Mouse (Mus musculus) intestine, postnatal 0 days (tissue): Measurements from ENCODE around the gene Cfap54. TPM values are rescaled to one million over a fixed set of nuclear protein-coding genes. Genes with fewer than 3 reads are reported as not detected.

Source experiments
- ATAC-seq: fragments of 200-750 bp; cut with Nextera tagmentation; 2 replicates; pipeline ENCODE4 v1.8.0; 2017; ENCODE audit warnings: mild to moderate bottlenecking, moderate TSS enrichment, moderate library complexity
- H3K27ac ChIP-seq: fragments of 300-500 bp; sonication (generic); 2 replicates; pipeline ENCODE4 v1.5.1; 2014; ENCODE audit warnings: mild to moderate bottlenecking, low read depth, low read length, moderate library complexity
- H3K27me3 ChIP-seq: fragments of 300-500 bp; sonication (generic); replicated peaks from 2 replicates; pipeline ENCODE4 v1.6.1; 2014; ENCODE audit warnings: low read length, mixed read lengths; ENCODE audit not compliant: control insufficient read depth, insufficient read depth
- H3K36me3 ChIP-seq: fragments of 300-500 bp; sonication (generic); 2 replicates; pipeline ENCODE4 v1.6.1; 2014; ENCODE audit warnings: mild to moderate bottlenecking, moderate library complexity; ENCODE audit not compliant: control insufficient read depth, insufficient read depth
- H3K4me1 ChIP-seq: fragments of 300-500 bp; sonication (generic); replicated peaks from 2 replicates; pipeline ENCODE4 v1.6.1; 2014; ENCODE audit warnings: antibody characterized with exemption, low read length, mixed read lengths; ENCODE audit not compliant: control insufficient read depth, insufficient read depth
- H3K4me2 ChIP-seq: fragments of 300-500 bp; sonication (generic); replicated peaks from 2 replicates; pipeline ENCODE4 v1.6.1; 2014; ENCODE audit warnings: low read depth, mild to moderate bottlenecking, moderate library complexity
- H3K4me3 ChIP-seq: fragments of 300-500 bp; sonication (generic); 2 replicates; pipeline ENCODE4 v1.5.1; 2014; ENCODE audit warnings: low read depth, low read length
- H3K9ac ChIP-seq: fragments of 300-500 bp; sonication (generic); 2 replicates; pipeline ENCODE4 v1.6.1; 2014; ENCODE audit warnings: mild to moderate bottlenecking, low read depth, low read length
- H3K9me3 ChIP-seq: fragments of 300-500 bp; sonication (generic); 2 replicates; pipeline ENCODE4 v1.6.1; 2016; ENCODE audit warnings: mixed run types; ENCODE audit not compliant: control insufficient read depth
- CTCF ChIP-seq: sonication (generic); IDR thresholded peaks from 2 replicates; pipeline ENCODE4 v1.5.1; 2016; ENCODE audit warnings: low read depth, mild to moderate bottlenecking, control low read depth, antibody characterized with exemption, moderate library complexity
- WGBS: fragments of 180-500 bp; shearing (Covaris S2); extraction: QIAGEN DNeasy Blood & Tissue Kit; methylation state at CpG from one replicate; pipeline ENCODE4 v1.1.7; 2014; 5-methylcytosine and 5-hydroxymethylcytosine counted together
- polyA plus RNA-seq: library from polyadenylated mRNA; unstranded; fragments of >200 nt; fragmentation: Nextera tagmentation; extraction: Ambion mirVana; gene quantifications from 2 replicates; pipeline ENCODE4 v1.2.1, GENCODE M21; 2015

Cfap54 gene
- polyA plus RNA-seq, 1 experiment from 2014 or later = not detected

DNA sequence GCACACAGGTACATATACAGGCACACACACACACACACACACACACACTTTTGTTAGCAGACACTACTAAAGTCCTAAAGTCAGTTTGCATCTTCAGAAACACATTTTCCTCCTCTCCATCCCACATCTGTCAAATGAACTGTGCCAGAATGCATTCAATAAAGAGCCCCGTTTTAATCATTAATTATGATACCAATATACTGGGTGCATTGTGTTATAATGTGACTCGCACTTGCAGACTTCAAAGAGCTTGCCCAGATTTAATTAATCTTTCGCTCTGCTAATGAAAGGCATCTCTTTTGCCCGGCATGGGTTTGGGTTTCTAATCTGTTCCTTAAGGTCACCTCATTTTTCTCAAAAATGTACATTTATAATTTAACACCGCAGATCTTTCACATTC, 327.1 kb downstream of the Cfap54 start:
- ATAC-seq = no peak
- WGBS = 92% methylated on average over 5 of the region's 5 CpGs
- Histone ChIP-seq H3K4me1 (no peaks in the 10 kb centered on the region), H3K27ac (no peak overlapping the region), H3K27me3 (no peaks in the 10 kb centered on the region), H3K4me3 (no peak overlapping the region), H3K4me2 (no peak overlapping the region), H3K36me3 (no peaks in the 10 kb centered on the region), H3K9me3 (no peaks in the 10 kb centered on the region), H3K9ac (no peak overlapping the region)
- TF ChIP-seq CTCF = no peak

- Histone ChIP-seq H3K9ac (no peak overlapping the region), H3K4me1 (no peaks in the 10 kb centered on the region), H3K27ac (no peak overlapping the region), H3K36me3 (no peaks in the 10 kb centered on the region), H3K4me2 (no peak overlapping the region), H3K27me3 (no peaks in the 10 kb centered on the region), H3K4me3 (no peak overlapping the region), H3K9me3 (no peaks in the 10 kb centered on the region)
- no peak for TF ChIP-seq CTCF
- no peak for ATAC-seq
- WGBS = 86% methylated on average over 3 of the region's 3 CpGs
These were observed 351.1 kb downstream of the Cfap54 start for GRCm38 (mm10) chr10:92730339-92730738.

DNA sequence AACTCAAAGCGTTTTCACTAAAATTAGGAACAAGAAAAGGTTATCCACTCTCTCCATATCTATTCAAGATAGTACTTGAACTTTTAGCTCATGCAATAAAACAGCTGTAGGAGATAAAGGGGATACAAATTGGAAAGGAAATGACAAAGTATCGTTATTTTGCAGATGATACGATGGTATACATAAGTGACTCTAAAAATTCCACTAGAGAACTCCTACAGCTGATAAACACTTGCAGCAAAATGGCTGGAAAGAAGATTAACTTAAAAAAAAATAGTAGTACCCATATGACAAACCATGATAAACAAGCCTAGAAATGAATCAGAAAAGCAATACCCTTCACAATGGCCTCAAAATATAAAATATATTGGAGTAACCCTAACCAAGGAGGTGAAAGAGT, 352.7 kb downstream of the Cfap54 start:
- 55% methylated on average over 3 of the region's 3 CpGs for WGBS
- no peak for ATAC-seq
- H3K9me3 ChIP-seq = 0 out of 2 replicates have a peak, but pooled peaks cover 4% of the 10 kb centered on the region
- no peak overlapping the region for H3K9ac ChIP-seq
- H3K36me3 ChIP-seq = no peaks in the 10 kb centered on the region
- H3K4me3 ChIP-seq = no peak overlapping the region
- no peak for TF ChIP-seq CTCF
- no peaks in the 10 kb centered on the region for H3K4me1 ChIP-seq
- no peaks in the 10 kb centered on the region for H3K27me3 ChIP-seq
- no peak overlapping the region for H3K4me2 ChIP-seq
- no peak overlapping the region for H3K27ac ChIP-seq

Other genes with a start within 250 kb of the Cfap54 start
- gene Cdk17, start 79.3 kb upstream of the Cfap54 start, polyA plus RNA-seq = 8.2 and 8.9 TPM in 2 replicates
- gene Elk3, start 229.5 kb upstream of the Cfap54 start, polyA plus RNA-seq = 14.2 and 16.4 TPM in 2 replicates